Mouse (Mus musculus): ENCODE measurements around the gene Ifi206. TPM values are rescaled to one million over a fixed set of nuclear protein-coding genes. Genes with fewer than 3 reads are reported as not detected.

Ifi206 gene
- polyA plus RNA-seq, 1 experiment from 2014 or later, result not detected

Small RNA genes within 50 kb of the gene (microRNA-seq; reads per million reads assigned to microRNA genes)
- not detected for gene Gm44481

Other genes starting within 250 kb of the Ifi206 start
- gene Olfr418, start 225.0 kb downstream of the Ifi206 start, polyA plus RNA-seq (2015; fragmentation: Nextera tagmentation; extraction: Ambion mirVana), result not detected in 2 replicates
- gene Mptx2, start 213.3 kb downstream of the Ifi206 start, polyA plus RNA-seq (2015; fragmentation: Nextera tagmentation; extraction: Ambion mirVana), result not detected in 2 replicates
- 14.0 and 14.8 TPM in 2 replicates for gene Ackr1, start 157.3 kb downstream of the Ifi206 start, polyA plus RNA-seq (2015; fragmentation: Nextera tagmentation; extraction: Ambion mirVana)
- 2.6 and 3.3 TPM in 2 replicates for gene Aim2, start 140.2 kb downstream of the Ifi206 start, polyA plus RNA-seq (2015; fragmentation: Nextera tagmentation; extraction: Ambion mirVana)
- 44.1 and 49.5 TPM in 2 replicates for gene Cadm3, start 123.3 kb downstream of the Ifi206 start, polyA plus RNA-seq (2015; fragmentation: Nextera tagmentation; extraction: Ambion mirVana)
- gene Ifi214, start 44.9 kb upstream of the Ifi206 start, polyA plus RNA-seq (2015; fragmentation: Nextera tagmentation; extraction: Ambion mirVana), result not detected in 2 replicates
- gene Ifi213, start 108.2 kb upstream of the Ifi206 start, polyA plus RNA-seq (2015; fragmentation: Nextera tagmentation; extraction: Ambion mirVana), result 0.08 TPM in 1 of 2 replicates, not detected in the other
- not detected in 2 replicates for gene Ifi209, start 139.9 kb upstream of the Ifi206 start, polyA plus RNA-seq (2015; fragmentation: Nextera tagmentation; extraction: Ambion mirVana)
- gene Ifi208, start 182.6 kb upstream of the Ifi206 start, polyA plus RNA-seq (2015; fragmentation: Nextera tagmentation; extraction: Ambion mirVana), result not detected in 2 replicates

Data from midbrain, embryonic 13.5 days (tissue).